Mouse (Mus musculus) embryonic fibroblast, embryonic 13.5 days (primary cell): ENCODE results near the gene Wnt3a.

Experiments
- CTCF ChIP-seq: IDR thresholded peaks from 2 replicates; pipeline ENCODE4 v1.5.1; 2011; ENCODE audit warnings: mild to moderate bottlenecking, control low read depth, low read length, moderate library complexity, borderline replicate concordance; ENCODE audit not compliant: insufficient read depth
- POLR2A ChIP-seq: IDR thresholded peaks from 2 replicates; pipeline ENCODE4 v1.6.1; 2011; ENCODE audit warnings: low read depth, mild to moderate bottlenecking, control low read depth, low read length, moderate library complexity

GRCm38 (mm10) chr11:59216955-59217354 is 73.6 kb downstream of the Wnt3a start:
- TF ChIP-seq POLR2A: no peak
- no peak for TF ChIP-seq CTCF
